Mouse (Mus musculus) effector memory CD4-positive, alpha-beta T cell, adult 7 months (primary cell): ENCODE measurements around the gene Sema7a. TPM values are rescaled to one million over a fixed set of nuclear protein-coding genes. Genes with fewer than 3 reads are reported as not detected.

Source experiments
- polyA plus RNA-seq: library from polyadenylated mRNA; unstranded; fragments of 100-300 nt; shearing (Covaris generic); gene quantifications from one replicate; pipeline ENCODE4 v1.2.1, GENCODE M21; 2017

Gene Sema7a
- polyA plus RNA-seq: 3.5 TPM

GRCm38 (mm10) chr9:57939431-57940348, at the start of gene Sema7a:
Sema7a (plus strand) TSS chr9:57940112.

GRCm38 (mm10) chr9:57910254-57911160, 29.4 kb upstream of the Sema7a start, which contains the start of gene Ubl7:
Ubl7 (plus strand) TSS chr9:57910979.

GRCm38 (mm10) chr9:58005753-58006461, 66.0 kb downstream of the Sema7a start, which contains the start of gene Cyp11a1:
Cyp11a1 (plus strand) TSS chr9:58006411.

Other genes with a start within 250 kb of the Sema7a start
- 24.8 TPM for gene Edc3, start 231.6 kb upstream of the Sema7a start, polyA plus RNA-seq
- gene Clk3, start 174.3 kb upstream of the Sema7a start, polyA plus RNA-seq: 219 TPM
- 52.3 TPM for gene Arid3b, start 103.3 kb upstream of the Sema7a start, polyA plus RNA-seq
- 55.5 TPM for gene Ubl7, start 29.1 kb upstream of the Sema7a start, polyA plus RNA-seq
- not detected for gene Cyp11a1, start 66.3 kb downstream of the Sema7a start, polyA plus RNA-seq
- not detected for gene Stra6, start 123.7 kb downstream of the Sema7a start, polyA plus RNA-seq
- 0.32 TPM for gene Ccdc33, start 178.7 kb downstream of the Sema7a start, polyA plus RNA-seq